Mouse (Mus musculus) adrenal gland, postnatal 10 days (tissue): ENCODE results near the gene Pax8. TPM values are rescaled to one million over a fixed set of nuclear protein-coding genes. Genes with fewer than 3 reads are reported as not detected.

Experiments
- total RNA-seq, 2 experiments: library from RNA; stranded (reverse); gene quantifications; 2 replicates each; pipeline ENCODE4 v1.2.3; 2021

Gene Pax8
- total RNA-seq, 2 experiments from 2014 or later: not detected

Other genes starting within 250 kb of the Pax8 start
- gene Il1f5, start 198.6 kb downstream of the Pax8 start, total RNA-seq: not detected
- gene Il1f10, start 184.4 kb downstream of the Pax8 start, total RNA-seq: not detected
- 1 to 10 TPM; 2.0 to 6.2 TPM for gene Il1rn, start 138.7 kb downstream of the Pax8 start, total RNA-seq
- gene Psd4, start 108.0 kb downstream of the Pax8 start, total RNA-seq: 1 to 10 TPM; 4.2 to 6.7 TPM